Mouse (Mus musculus): ENCODE results near the gene Ap4s1. TPM values are rescaled to one million over a fixed set of nuclear protein-coding genes. Genes with fewer than 3 reads are reported as not detected.
"Not testable (repeated sequence)": the region's sequence is repeated elsewhere in the genome, so short reads cannot be mapped to it uniquely, and the experiment has no call there.

The Ap4s1 gene
- 26.8 and 29.5 TPM in 2 replicates for polyA plus RNA-seq (2015; fragmentation: Nextera tagmentation; extraction: Ambion mirVana)

GRCm38 (mm10) chr12:51690893-51691844 lies at the start of gene Ap4s1:
Ap4s1 (plus strand) TSS chr12:51691033.
- peak within 1 kb of the TSS; percentile 96 for H3K4me3 ChIP-seq (ENCODE audit: low read length)
- H3K36me3 ChIP-seq (ENCODE audit: control insufficient read depth, insufficient read depth, low read length), result no peaks in the 10 kb centered on the region
- no peaks in the 10 kb centered on the region for H3K9me3 ChIP-seq (ENCODE audit: control insufficient read depth, low read length)
- H3K4me1 ChIP-seq (replicated peaks; ENCODE audit: control insufficient read depth, insufficient read depth, low read length), result peaks cover 19% of the 10 kb centered on the region
- peak within 1 kb of the TSS; percentile 95 for H3K9ac ChIP-seq (ENCODE audit: low read length)
- H3K4me2 ChIP-seq (ENCODE audit: low read depth, low read length), result peak within 1 kb of the TSS; percentile 84
- peak; percentile 67 for ATAC-seq (ENCODE audit: low read depth)
- WGBS, result under 1% methylated on average over 75 of the region's 108 CpGs
- peak within 1 kb of the TSS; percentile 100 for H3K27ac ChIP-seq (ENCODE audit: low read length)
- no peaks in the 10 kb centered on the region for H3K27me3 ChIP-seq (ENCODE audit: control insufficient read depth, insufficient read depth, low read depth, low read length)

GRCm38 (mm10) chr12:51641871-51642270 lies 49.0 kb upstream of the Ap4s1 start:
- 18% methylated on average over 6 of the region's 6 CpGs for WGBS
- Histone ChIP-seq H3K4me2 (ENCODE audit: low read depth, low read length) (no peak overlapping the region), H3K27ac (ENCODE audit: low read length) (no peak overlapping the region), H3K9me3 (ENCODE audit: control insufficient read depth, low read length) (no peaks in the 10 kb centered on the region), H3K4me3 (ENCODE audit: low read length) (no peak overlapping the region), H3K9ac (ENCODE audit: low read length) (no peak overlapping the region), H3K36me3 (ENCODE audit: control insufficient read depth, insufficient read depth, low read length) (0 out of 2 replicates have a peak, but pooled peaks cover 6% of the 10 kb centered on the region), H3K27me3 (ENCODE audit: control insufficient read depth, insufficient read depth, low read depth, low read length) (no peaks in the 10 kb centered on the region), H3K4me1 (replicated peaks; ENCODE audit: control insufficient read depth, insufficient read depth, low read length) (peaks cover 4% of the 10 kb centered on the region)
- no peak for ATAC-seq (ENCODE audit: low read depth)

GRCm38 (mm10) chr12:51649401-51649800 lies 41.4 kb upstream of the Ap4s1 start:
- not testable (repeated sequence) for H3K27ac ChIP-seq (ENCODE audit: low read length); H3K36me3 ChIP-seq (ENCODE audit: control insufficient read depth, insufficient read depth, low read length); H3K9ac ChIP-seq (ENCODE audit: low read length); H3K4me3 ChIP-seq (ENCODE audit: low read length); H3K27me3 ChIP-seq (ENCODE audit: control insufficient read depth, insufficient read depth, low read depth, low read length); H3K9me3 ChIP-seq (ENCODE audit: control insufficient read depth, low read length); H3K4me2 ChIP-seq (ENCODE audit: low read depth, low read length); ATAC-seq (ENCODE audit: low read depth); H3K4me1 ChIP-seq (replicated peaks; ENCODE audit: control insufficient read depth, insufficient read depth, low read length)

GRCm38 (mm10) chr12:51655944-51656465 lies 34.8 kb upstream of the Ap4s1 start:
- ATAC-seq (ENCODE audit: low read depth), result no peak
- no peaks in the 10 kb centered on the region for H3K4me1 ChIP-seq (replicated peaks; ENCODE audit: control insufficient read depth, insufficient read depth, low read length)
- H3K4me2 ChIP-seq (ENCODE audit: low read depth, low read length), result no peak overlapping the region
- H3K4me3 ChIP-seq (ENCODE audit: low read length), result no peak overlapping the region
- WGBS, result 82% methylated on average over 1 of the region's 1 CpGs
- H3K27me3 ChIP-seq (ENCODE audit: control insufficient read depth, insufficient read depth, low read depth, low read length), result no peaks in the 10 kb centered on the region
- no peak overlapping the region for H3K27ac ChIP-seq (ENCODE audit: low read length)
- no peaks in the 10 kb centered on the region for H3K9me3 ChIP-seq (ENCODE audit: control insufficient read depth, low read length)
- peaks cover 3% of the 10 kb centered on the region for H3K36me3 ChIP-seq (ENCODE audit: control insufficient read depth, insufficient read depth, low read length)
- H3K9ac ChIP-seq (ENCODE audit: low read length), result no peak overlapping the region

- Histone ChIP-seq H3K27me3 (ENCODE audit: control insufficient read depth, insufficient read depth, low read depth, low read length) (no peaks in the 10 kb centered on the region), H3K4me1 (replicated peaks; ENCODE audit: control insufficient read depth, insufficient read depth, low read length) (no peaks in the 10 kb centered on the region; the same call in 1 of the 2 replicates), H3K9ac (ENCODE audit: low read length) (no peak overlapping the region), H3K9me3 (ENCODE audit: control insufficient read depth, low read length) (no peaks in the 10 kb centered on the region), H3K4me3 (ENCODE audit: low read length) (no peak overlapping the region), H3K36me3 (ENCODE audit: control insufficient read depth, insufficient read depth, low read length) (no peaks in the 10 kb centered on the region), H3K27ac (ENCODE audit: low read length) (no peak overlapping the region), H3K4me2 (ENCODE audit: low read depth, low read length) (no peak overlapping the region)
- ATAC-seq (ENCODE audit: low read depth), result no peak
Observed at GRCm38 (mm10) chr12:51663011-51663410, 27.8 kb upstream of the Ap4s1 start.

- ATAC-seq (ENCODE audit: low read depth), result no peak
- Histone ChIP-seq H3K4me3 (ENCODE audit: low read length) (no peak overlapping the region), H3K36me3 (ENCODE audit: control insufficient read depth, insufficient read depth, low read length) (no peaks in the 10 kb centered on the region), H3K27ac (ENCODE audit: low read length) (no peak overlapping the region), H3K9me3 (ENCODE audit: control insufficient read depth, low read length) (no peaks in the 10 kb centered on the region), H3K27me3 (ENCODE audit: control insufficient read depth, insufficient read depth, low read depth, low read length) (no peaks in the 10 kb centered on the region), H3K4me1 (replicated peaks; ENCODE audit: control insufficient read depth, insufficient read depth, low read length) (no peaks in the 10 kb centered on the region; the same call in 1 of the 2 replicates), H3K4me2 (ENCODE audit: low read depth, low read length) (no peak overlapping the region), H3K9ac (ENCODE audit: low read length) (no peak overlapping the region)
Observed at GRCm38 (mm10) chr12:51663908-51664307, 26.9 kb upstream of the Ap4s1 start.

- Histone ChIP-seq H3K4me1 (replicated peaks; ENCODE audit: control insufficient read depth, insufficient read depth, low read length) (no peaks in the 10 kb centered on the region; the same call in 1 of the 2 replicates), H3K9ac (ENCODE audit: low read length) (no peak overlapping the region), H3K4me2 (ENCODE audit: low read depth, low read length) (no peak overlapping the region), H3K27me3 (ENCODE audit: control insufficient read depth, insufficient read depth, low read depth, low read length) (no peaks in the 10 kb centered on the region), H3K4me3 (ENCODE audit: low read length) (no peak overlapping the region), H3K27ac (ENCODE audit: low read length) (no peak overlapping the region), H3K36me3 (ENCODE audit: control insufficient read depth, insufficient read depth, low read length) (no peaks in the 10 kb centered on the region), H3K9me3 (ENCODE audit: control insufficient read depth, low read length) (no peaks in the 10 kb centered on the region)
- ATAC-seq (ENCODE audit: low read depth), result no peak
- WGBS, result 63% methylated on average over 4 of the region's 4 CpGs
Observed at GRCm38 (mm10) chr12:51666708-51667430, 24.0 kb upstream of the Ap4s1 start.

GRCm38 (mm10) chr12:51671231-51671891 lies 19.5 kb upstream of the Ap4s1 start:
- no peak overlapping the region for H3K4me3 ChIP-seq (ENCODE audit: low read length)
- H3K36me3 ChIP-seq (ENCODE audit: control insufficient read depth, insufficient read depth, low read length), result no peaks in the 10 kb centered on the region
- H3K4me2 ChIP-seq (ENCODE audit: low read depth, low read length), result no peak overlapping the region
- no peaks in the 10 kb centered on the region for H3K27me3 ChIP-seq (ENCODE audit: control insufficient read depth, insufficient read depth, low read depth, low read length)
- H3K27ac ChIP-seq (ENCODE audit: low read length), result no peak overlapping the region
- H3K9ac ChIP-seq (ENCODE audit: low read length), result no peak overlapping the region
- no peaks in the 10 kb centered on the region for H3K4me1 ChIP-seq (replicated peaks; ENCODE audit: control insufficient read depth, insufficient read depth, low read length)
- ATAC-seq (ENCODE audit: low read depth), result no peak
- no peaks in the 10 kb centered on the region for H3K9me3 ChIP-seq (ENCODE audit: control insufficient read depth, low read length)
- 52% methylated on average over 5 of the region's 5 CpGs for WGBS

- WGBS, result 64% methylated on average over 4 of the region's 4 CpGs
- no peaks in the 10 kb centered on the region for H3K9me3 ChIP-seq (ENCODE audit: control insufficient read depth, low read length)
- no peak for ATAC-seq (ENCODE audit: low read depth)
- H3K27me3 ChIP-seq (ENCODE audit: control insufficient read depth, insufficient read depth, low read depth, low read length), result no peaks in the 10 kb centered on the region
- no peak overlapping the region for H3K4me2 ChIP-seq (ENCODE audit: low read depth, low read length)
- no peak overlapping the region for H3K27ac ChIP-seq (ENCODE audit: low read length)
- H3K4me3 ChIP-seq (ENCODE audit: low read length), result no peak overlapping the region
- H3K36me3 ChIP-seq (ENCODE audit: control insufficient read depth, insufficient read depth, low read length), result no peaks in the 10 kb centered on the region
- H3K9ac ChIP-seq (ENCODE audit: low read length), result no peak overlapping the region
- no peaks in the 10 kb centered on the region; the same call in 1 of the 2 replicates for H3K4me1 ChIP-seq (replicated peaks; ENCODE audit: control insufficient read depth, insufficient read depth, low read length)
Observed at GRCm38 (mm10) chr12:51673270-51673669, 17.6 kb upstream of the Ap4s1 start.
